Mouse (Mus musculus): ENCODE data around the gene Gm37240.
"Not testable (repeated sequence)": the region's sequence is repeated elsewhere in the genome, so short reads cannot be mapped to it uniquely, and the experiment has no call there.

Gm37240 gene

GRCm38 (mm10) chr3:85887239-85887827, at the start of gene Gm37240, which contains the start of gene Glt28d2:
TSS of gene Gm37240 (minus strand) at chr3:85887518.
TSS of gene Glt28d2 (minus strand) at chr3:85887516.
- peak; percentile 84 to 96 for DNase-seq (ENCODE audit: inconsistent age in 2 of 2, low spot score in 1 of 2)

- DNase-seq (ENCODE audit: inconsistent age in 2 of 2, low spot score in 1 of 2) = no peak
These were observed 46.3 kb upstream of the Gm37240 start for GRCm38 (mm10) chr3:85933586-85933985.

- DNase-seq (ENCODE audit: inconsistent age in 2 of 2, low spot score in 1 of 2) = no peak
These were observed 44.5 kb upstream of the Gm37240 start for GRCm38 (mm10) chr3:85931859-85932258.

GRCm38 (mm10) chr3:85930671-85931255, 43.4 kb upstream of the Gm37240 start:
- no peak for DNase-seq (ENCODE audit: inconsistent age in 2 of 2, low spot score in 1 of 2)

GRCm38 (mm10) chr3:85929711-85930110, 42.4 kb upstream of the Gm37240 start:
- peak; percentile 11 to 71 for DNase-seq (ENCODE audit: inconsistent age in 2 of 2, low spot score in 1 of 2)

DNA sequence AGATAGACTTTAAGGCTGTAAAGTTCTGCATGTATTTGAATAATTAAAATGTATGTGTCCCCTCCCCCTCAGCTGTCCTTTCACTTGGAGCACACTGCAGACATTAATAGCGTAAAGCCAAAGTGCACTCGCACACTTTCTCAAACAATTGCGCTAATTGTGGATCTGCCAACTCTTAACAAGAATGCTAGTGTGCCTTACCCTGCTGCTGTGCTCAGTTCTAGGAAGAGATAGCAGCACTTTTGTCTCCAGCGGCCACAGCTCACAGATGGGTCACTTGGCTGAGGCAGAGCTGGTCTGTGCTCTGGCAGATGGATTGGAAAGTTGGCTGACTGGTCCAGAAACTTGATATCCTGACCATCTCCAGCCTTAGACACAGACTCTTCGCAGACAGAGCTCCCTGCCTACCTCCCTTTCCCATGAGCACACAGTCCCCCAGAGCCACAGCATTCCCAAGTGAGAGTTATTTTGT, 40.9 kb upstream of the Gm37240 start:
- DNase-seq (ENCODE audit: inconsistent age in 2 of 2, low spot score in 1 of 2) = no peak

DNA sequence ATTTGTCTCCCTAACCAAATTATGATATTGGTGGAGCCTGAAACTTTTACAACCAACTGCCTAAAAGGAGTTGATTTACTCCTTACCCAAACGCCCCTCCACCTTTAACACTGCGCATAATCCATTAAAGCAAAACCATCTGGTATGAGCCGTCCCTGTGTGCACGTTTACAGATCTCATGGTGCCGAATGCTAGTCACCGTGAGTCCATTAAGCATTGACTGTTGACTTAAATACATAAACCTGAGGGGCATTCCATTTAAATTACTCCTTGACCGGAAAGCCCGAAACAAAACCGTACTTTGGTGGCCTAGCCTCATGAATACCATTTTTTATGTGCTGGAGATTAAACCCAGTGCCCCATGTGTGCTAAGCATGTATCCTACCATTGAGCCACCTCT, 40.0 kb upstream of the Gm37240 start:
- no peak for DNase-seq (ENCODE audit: inconsistent age in 2 of 2, low spot score in 1 of 2)

DNA sequence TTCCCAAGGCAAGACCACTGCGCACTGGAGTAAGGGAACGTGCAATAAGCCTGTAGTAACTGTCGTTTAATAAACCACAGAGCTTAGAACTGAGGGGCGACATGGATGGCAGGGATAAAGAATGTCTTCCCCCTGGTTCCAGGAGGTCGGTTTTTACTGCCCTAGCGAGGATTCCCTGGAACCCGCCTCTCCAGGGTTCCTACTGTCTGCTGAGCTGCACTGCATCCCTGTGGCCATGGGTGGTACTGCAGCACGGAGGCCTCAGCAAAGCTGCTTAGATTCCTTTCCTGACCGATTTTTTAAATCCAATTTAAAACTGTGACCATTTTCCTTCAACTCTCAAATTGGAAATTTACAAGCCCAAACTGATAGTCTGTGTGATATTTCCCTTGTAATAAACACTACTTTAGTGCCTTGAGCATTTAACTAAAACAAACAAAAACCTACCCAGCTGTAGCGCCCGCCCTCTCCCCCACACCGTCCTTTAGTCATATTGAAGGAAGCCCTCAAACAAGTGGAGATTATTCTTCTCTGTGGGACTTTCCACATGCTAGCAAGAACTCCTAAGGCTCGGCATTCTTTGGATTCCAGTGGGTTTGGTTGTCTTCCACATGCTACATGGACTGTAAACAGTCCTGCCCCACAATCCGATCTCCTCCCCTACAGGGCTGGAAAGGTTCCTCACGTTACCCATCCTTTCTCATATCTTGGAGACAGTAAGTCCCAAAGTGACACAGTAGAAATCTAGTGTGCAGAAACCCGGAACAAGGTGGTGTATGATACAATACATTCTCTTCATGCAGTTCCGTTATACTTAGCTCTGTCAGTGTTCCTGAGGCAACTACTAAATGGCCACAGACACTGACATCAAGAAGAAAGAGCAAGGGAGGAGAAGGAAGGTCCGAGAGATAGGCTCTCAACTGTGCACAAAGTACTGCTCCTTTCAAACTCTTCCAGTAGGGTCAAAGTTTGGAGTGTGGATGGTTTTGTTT, 36.9 kb upstream of the Gm37240 start:
- DNase-seq (ENCODE audit: inconsistent age in 2 of 2, low spot score in 1 of 2) = peak; percentile 76 to 93

- DNase-seq (ENCODE audit: inconsistent age in 2 of 2, low spot score in 1 of 2) = no peak
These were observed 36.0 kb upstream of the Gm37240 start for GRCm38 (mm10) chr3:85923343-85923742.

DNA sequence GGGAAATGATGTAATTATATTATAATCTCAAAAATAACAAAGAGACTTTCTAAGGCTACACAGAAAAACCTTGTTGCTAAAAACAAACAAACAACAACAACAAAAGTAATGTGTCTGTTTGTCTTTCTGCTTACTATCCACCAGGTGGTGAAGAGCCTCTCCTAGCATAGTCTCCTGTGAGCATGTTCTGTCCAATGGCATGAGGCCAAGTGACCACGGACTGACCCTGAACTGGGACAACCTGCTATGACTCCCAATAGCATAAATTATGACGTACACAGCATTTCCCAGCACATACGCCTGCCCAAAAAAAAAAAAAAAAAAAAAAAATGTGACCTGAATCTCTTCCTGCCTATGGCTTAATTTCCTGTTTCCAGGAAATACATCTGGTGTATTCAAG, 35.0 kb upstream of the Gm37240 start:
- DNase-seq (ENCODE audit: inconsistent age in 2 of 2, low spot score in 1 of 2) = peak; percentile 89 to 93

DNA sequence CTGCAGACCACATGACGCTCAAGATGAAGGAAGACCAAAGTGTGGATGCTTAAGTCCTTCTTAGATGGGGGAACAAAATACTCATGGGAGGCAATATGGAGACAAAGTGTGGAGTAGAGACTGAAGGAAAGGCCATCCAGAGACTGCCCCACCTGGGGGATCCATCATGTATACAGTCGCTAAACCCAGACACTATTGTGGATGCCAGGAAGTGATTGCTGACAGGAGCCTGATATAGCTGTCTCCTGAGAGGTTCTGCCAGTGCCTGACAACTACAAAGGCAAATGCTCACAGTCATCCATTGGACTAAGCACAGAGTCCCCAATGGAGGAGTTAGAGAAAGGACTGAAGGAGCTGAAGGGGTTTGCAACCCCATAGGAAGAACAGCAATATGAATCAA, 33.4 kb upstream of the Gm37240 start:
- DNase-seq (ENCODE audit: inconsistent age in 2 of 2, low spot score in 1 of 2) = not testable (repeated sequence)

GRCm38 (mm10) chr3:85917600-85917999, 30.3 kb upstream of the Gm37240 start:
- DNase-seq (ENCODE audit: inconsistent age in 2 of 2, low spot score in 1 of 2) = peak; percentile 19 to 78

DNA sequence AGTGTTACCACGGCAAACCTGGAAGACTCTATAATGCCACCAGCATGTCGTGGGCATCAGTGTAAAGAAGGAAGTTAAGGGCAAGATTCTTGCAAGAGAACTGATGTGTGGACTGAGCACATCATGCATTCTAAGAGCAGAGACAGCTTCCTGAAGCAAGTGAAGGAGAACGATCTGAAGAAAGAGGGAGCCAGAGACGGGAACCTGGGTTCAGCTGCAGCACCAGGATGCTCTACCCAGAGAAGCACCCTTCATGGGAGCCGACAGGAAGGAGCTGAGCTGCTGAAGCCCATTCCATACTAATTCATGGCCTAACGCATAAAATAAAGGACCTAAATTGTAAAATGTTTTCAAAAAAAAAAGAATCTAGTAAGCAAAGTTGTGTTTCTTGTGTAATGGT, 27.5 kb upstream of the Gm37240 start:
- DNase-seq (ENCODE audit: inconsistent age in 2 of 2, low spot score in 1 of 2) = no peak

DNA sequence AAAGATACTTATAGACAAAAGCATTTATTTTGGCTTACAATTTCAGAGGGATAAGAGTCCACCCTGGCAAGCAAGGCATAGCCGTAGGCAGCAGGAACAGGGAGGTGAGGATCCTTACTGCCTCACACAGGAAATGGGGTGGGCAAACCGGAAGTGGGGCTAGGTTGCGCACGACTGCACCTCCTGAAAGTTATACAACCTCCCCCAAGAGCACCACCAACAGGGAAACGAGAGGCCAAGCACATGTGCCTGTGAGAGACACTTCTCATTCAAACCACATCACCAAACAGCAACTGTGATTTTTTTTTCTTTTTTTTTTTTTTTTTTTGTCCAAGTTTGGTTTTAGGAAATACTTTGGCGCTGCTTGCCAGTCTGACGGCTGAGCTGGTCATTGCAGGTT, 19.8 kb upstream of the Gm37240 start:
- DNase-seq (ENCODE audit: inconsistent age in 2 of 2, low spot score in 1 of 2) = peak in 1 of 2 experiments; percentile 14

- peak in 1 of 2 experiments; percentile 10 for DNase-seq (ENCODE audit: inconsistent age in 2 of 2, low spot score in 1 of 2)
These were observed 17.1 kb upstream of the Gm37240 start for GRCm38 (mm10) chr3:85904371-85904770.

DNA sequence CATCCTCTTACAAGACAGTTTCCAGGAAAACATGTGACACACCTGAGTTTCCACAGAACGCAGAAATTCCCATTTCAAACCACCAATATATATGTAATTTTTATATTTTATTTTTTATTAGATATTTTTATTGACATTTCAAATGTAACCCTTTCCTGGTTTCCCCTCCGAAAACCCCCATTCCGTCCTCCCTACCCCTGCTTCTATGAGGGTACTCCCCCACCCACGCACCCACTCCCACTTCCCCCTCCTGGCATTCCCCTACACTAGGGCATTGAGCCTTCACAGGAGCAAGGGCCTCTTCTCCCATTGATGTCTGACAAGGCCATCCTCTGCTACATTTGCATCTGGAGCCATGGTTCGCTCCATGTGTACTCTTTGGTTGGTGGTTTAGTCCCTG, 7.7 kb upstream of the Gm37240 start:
- DNase-seq (ENCODE audit: inconsistent age in 2 of 2, low spot score in 1 of 2) = no peak

DNA sequence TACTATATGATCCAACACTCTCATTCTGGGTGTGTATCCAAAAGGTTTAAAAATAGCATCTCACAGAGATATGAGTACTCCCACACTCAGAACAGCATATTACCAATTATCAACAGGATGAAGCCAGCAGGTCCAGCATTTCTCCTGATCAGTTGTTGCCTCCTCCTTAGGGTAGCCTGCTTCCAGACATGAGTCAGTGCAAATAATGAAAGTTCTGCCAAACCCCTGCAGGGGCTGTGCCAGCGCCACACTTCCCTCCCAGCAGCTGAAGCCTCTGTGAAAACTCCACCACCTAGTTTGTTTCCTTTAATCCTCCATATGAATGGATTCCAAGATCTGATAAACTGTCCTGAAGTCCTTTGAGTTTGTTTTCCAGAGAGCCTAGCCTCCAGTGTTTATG, 4.3 kb upstream of the Gm37240 start:
- no peak for DNase-seq (ENCODE audit: inconsistent age in 2 of 2, low spot score in 1 of 2)

- peak; percentile 23 to 63 for DNase-seq (ENCODE audit: inconsistent age in 2 of 2, low spot score in 1 of 2)
These were observed 928 bp upstream of the Gm37240 start for GRCm38 (mm10) chr3:85888221-85888671.

- peak; percentile 28 to 79 for DNase-seq (ENCODE audit: inconsistent age in 2 of 2, low spot score in 1 of 2)
These were observed 581 bp downstream of the Gm37240 start for GRCm38 (mm10) chr3:85886636-85887238.

DNA sequence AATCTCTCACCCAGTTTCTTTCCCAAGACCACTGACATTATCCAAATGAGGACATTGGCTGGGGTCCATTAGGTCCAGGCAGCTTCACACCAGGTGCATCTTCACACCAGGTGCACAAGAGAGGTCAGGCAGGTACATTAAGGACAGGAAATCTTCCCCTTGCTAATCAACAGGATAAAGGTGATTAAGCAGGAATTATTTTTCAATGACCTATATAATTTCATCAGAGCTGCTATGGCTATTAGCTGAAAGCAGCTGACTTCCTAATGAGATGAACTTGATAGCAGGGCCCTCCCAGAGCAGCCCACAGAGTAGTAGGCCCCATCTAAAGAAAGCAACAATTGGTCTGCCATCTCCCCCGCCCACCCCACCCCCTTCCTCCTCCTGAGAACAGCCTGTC, 1.4 kb downstream of the Gm37240 start:
- DNase-seq (ENCODE audit: inconsistent age in 2 of 2, low spot score in 1 of 2) = peak in 1 of 2 experiments; percentile 26

DNA sequence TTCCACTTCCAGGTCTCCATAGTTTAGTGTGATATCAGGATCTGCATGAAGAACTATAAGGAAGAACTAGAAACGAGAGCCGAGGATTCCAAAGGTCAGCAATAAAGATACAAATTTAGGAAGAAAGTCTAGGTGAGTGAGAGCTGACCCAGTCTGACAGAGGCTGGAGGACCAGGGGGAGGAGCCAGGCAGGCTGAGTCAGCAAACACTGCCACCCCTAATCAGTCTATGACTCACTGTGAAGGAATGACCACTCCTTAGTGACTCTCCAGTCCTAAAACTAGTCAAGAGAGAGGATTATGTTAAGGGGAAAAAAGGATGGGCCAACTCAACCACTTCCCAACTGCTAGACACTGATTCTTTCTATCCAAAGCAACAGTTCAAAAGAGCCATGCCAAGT, 6.6 kb downstream of the Gm37240 start:
- peak; percentile 59 to 83 for DNase-seq (ENCODE audit: inconsistent age in 2 of 2, low spot score in 1 of 2)

All from adrenal gland, adult (tissue).